Mouse (Mus musculus): ENCODE results near the gene Pla2g10. TPM values are rescaled to one million over a fixed set of nuclear protein-coding genes. Genes with fewer than 3 reads are reported as not detected.
"Not testable (repeated sequence)": the region's sequence is repeated elsewhere in the genome, so short reads cannot be mapped to it uniquely, and the experiment has no call there.

The Pla2g10 gene
- polyA plus RNA-seq (2015; fragmentation: Nextera tagmentation; extraction: Ambion mirVana): 0.56 and 1.1 TPM in 2 replicates

DNA sequence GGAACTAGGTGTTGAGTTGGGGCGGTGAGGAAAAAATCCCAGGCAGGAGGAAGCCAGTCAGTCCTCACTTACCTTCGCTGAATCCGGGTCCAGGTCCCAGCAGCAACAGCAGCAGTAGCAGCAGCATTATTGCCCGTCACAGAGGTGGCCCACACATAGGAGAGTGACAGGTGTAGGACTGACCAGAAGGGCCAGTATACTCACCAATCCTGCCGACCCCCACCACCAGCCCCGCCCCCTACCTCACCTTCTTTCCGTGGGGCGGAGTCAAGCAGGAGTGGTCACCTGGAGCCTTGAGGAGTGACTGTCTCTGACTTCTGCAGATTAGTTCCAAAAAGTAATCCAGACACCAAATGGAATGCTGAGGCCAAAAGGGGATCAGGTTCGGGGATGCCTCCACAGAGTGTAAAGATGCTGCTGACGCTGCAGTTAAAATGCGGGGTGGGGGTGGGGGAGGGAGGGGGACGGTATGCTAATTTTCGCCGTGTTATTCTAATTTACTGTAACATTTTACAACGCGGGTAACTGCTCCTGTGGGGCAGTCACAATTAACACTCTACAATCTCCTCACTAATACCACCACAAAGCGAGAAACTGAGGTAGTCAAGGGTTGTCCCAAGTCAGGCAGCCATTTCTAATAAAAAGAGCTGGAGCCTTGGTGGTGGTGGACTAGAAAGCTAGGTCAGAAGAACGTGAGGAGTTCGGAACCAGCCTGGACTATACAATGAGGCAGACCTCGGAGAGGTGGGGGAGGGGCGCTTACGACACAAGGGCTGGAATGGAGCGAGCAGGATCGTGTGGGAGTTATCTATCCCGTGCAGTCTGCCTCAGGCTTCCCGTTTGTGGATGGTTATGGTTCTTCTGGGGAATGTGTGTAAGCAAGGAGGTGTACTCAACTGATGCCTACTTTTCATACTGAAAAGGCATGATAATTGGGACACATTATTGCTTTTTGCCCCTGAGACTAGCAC, at the start of gene Pla2g10:
Gene Pla2g10 (minus strand): TSS at position 699 of the 971 bp plus-strand sequence.
- Histone ChIP-seq H3K4me1 (replicated peaks) (peaks cover 5% of the 10 kb centered on the region), H3K36me3 (no peaks in the 10 kb centered on the region), H3K4me3 (peak within 1 kb of the TSS; percentile 3; the same call in 1 of the 2 replicates), H3K27ac (no peak within 1 kb of the TSS), H3K9me3 (no peaks in the 10 kb centered on the region), H3K4me2 (peak within 1 kb of the TSS; percentile 33), H3K9ac (no peak within 1 kb of the TSS; the same call in 1 of the 2 replicates), H3K27me3 (peaks cover 8% of the 10 kb centered on the region)
- 15% methylated on average over 26 of the region's 26 CpGs for WGBS
- no peak for ATAC-seq (ENCODE audit: low FRiP score)

DNA sequence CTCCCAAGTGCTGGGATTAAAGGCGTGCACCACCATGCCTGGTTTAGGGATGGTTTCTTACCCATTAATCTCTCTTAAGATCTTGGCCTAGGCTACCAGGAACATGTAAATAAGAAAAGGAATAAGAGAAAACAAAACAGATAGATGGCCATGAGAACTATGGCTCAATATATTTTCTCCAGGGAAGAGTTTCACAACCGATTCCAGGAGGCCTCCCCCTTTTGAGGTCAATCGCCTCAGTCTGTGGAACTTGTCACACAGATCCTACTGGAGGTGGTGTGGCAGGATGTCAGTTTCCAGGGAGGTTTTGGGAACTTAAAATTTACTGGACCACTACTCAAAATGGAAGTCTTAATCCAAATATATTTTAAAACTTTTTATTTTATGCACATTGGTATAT, 43.9 kb upstream of the Pla2g10 start:
- H3K4me3 ChIP-seq; H3K4me1 ChIP-seq (replicated peaks); H3K9me3 ChIP-seq; H3K27ac ChIP-seq; H3K36me3 ChIP-seq; ATAC-seq (ENCODE audit: low FRiP score); H3K27me3 ChIP-seq; H3K4me2 ChIP-seq; H3K9ac ChIP-seq: not testable (repeated sequence)
- 91% methylated on average over 3 of the region's 3 CpGs for WGBS

GRCm38 (mm10) chr16:13774011-13774410, 43.2 kb upstream of the Pla2g10 start:
- H3K4me3 ChIP-seq; H3K4me1 ChIP-seq (replicated peaks); H3K36me3 ChIP-seq; H3K9me3 ChIP-seq; H3K27me3 ChIP-seq; ATAC-seq (ENCODE audit: low FRiP score); H3K4me2 ChIP-seq; H3K27ac ChIP-seq; H3K9ac ChIP-seq: not testable (repeated sequence)
- 92% methylated on average over 2 of the region's 2 CpGs for WGBS

GRCm38 (mm10) chr16:13772051-13772450, 41.3 kb upstream of the Pla2g10 start:
- H3K9ac ChIP-seq; H3K27me3 ChIP-seq; H3K4me3 ChIP-seq; ATAC-seq (ENCODE audit: low FRiP score); H3K4me1 ChIP-seq (replicated peaks); H3K4me2 ChIP-seq; H3K9me3 ChIP-seq; H3K36me3 ChIP-seq; H3K27ac ChIP-seq: not testable (repeated sequence)
- WGBS: 88% methylated on average over 5 of the region's 5 CpGs

GRCm38 (mm10) chr16:13771603-13772002, 40.8 kb upstream of the Pla2g10 start:
- not testable (repeated sequence) for H3K9me3 ChIP-seq; H3K27me3 ChIP-seq; H3K36me3 ChIP-seq; ATAC-seq (ENCODE audit: low FRiP score); H3K27ac ChIP-seq; H3K4me3 ChIP-seq; H3K4me2 ChIP-seq; H3K9ac ChIP-seq; H3K4me1 ChIP-seq (replicated peaks)
- 67% methylated on average over 4 of the region's 4 CpGs for WGBS

GRCm38 (mm10) chr16:13766367-13766766, 35.6 kb upstream of the Pla2g10 start:
- no peaks in the 10 kb centered on the region for H3K36me3 ChIP-seq
- H3K4me1 ChIP-seq (replicated peaks): no peaks in the 10 kb centered on the region
- no peaks in the 10 kb centered on the region for H3K27me3 ChIP-seq
- no peaks in the 10 kb centered on the region for H3K9me3 ChIP-seq
- H3K27ac ChIP-seq: no peak overlapping the region
- H3K9ac ChIP-seq: no peak overlapping the region
- no peak for ATAC-seq (ENCODE audit: low FRiP score)
- H3K4me2 ChIP-seq: no peak overlapping the region
- no peak overlapping the region for H3K4me3 ChIP-seq

DNA sequence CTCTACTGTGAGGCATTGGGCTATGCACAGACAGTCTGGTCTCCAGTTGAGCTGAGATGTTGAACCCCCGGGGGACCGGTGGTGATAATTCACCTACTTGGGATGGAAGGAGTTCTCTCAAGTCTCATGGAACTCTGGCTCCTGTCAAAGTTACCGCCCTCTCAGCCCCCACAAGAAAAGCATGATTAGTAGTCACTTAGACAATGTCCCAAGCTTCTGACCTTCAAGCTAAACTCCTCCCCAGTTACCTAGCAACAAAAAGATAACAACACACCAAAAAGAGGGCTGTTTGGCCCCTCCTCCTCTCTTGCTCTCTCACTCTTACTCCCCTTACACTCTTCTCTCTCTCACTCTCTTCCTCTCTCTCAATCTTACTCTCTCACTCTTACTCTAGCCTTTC, 33.7 kb upstream of the Pla2g10 start:
- ATAC-seq (ENCODE audit: low FRiP score): no peak

DNA sequence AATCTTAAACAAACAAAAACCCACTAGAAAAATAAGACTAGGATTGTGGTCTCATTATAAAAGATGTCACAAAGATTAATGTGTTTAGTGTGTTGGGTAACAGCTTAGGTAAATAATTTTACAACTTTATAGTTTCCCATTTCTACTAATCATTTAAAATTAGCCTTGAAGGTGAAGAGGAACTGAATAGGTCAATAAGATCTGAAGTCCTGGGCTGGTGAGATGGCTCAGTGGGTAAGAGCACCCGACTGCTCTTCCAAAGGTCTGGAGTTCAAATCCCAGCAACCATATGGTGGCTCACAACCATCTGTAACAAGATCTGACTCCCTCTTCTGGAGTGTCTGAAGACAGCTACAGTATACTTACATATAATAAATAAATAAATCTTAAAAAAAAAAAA, 32.0 kb upstream of the Pla2g10 start:
- not testable (repeated sequence) for H3K4me2 ChIP-seq; H3K9me3 ChIP-seq; H3K27me3 ChIP-seq; H3K36me3 ChIP-seq; ATAC-seq (ENCODE audit: low FRiP score); H3K27ac ChIP-seq; H3K9ac ChIP-seq; H3K4me1 ChIP-seq (replicated peaks); H3K4me3 ChIP-seq
- 96% methylated on average over 1 of the region's 1 CpGs for WGBS

More for the DNA sequence above, 33.7 kb upstream of the Pla2g10 start:
- H3K9ac ChIP-seq: no peak overlapping the region
- H3K36me3 ChIP-seq: no peaks in the 10 kb centered on the region
- H3K4me3 ChIP-seq: no peak overlapping the region
- H3K4me2 ChIP-seq: no peak overlapping the region
- no peaks in the 10 kb centered on the region for H3K9me3 ChIP-seq
- no peak overlapping the region for H3K27ac ChIP-seq
- WGBS: 70% methylated on average over 3 of the region's 3 CpGs
- no peaks in the 10 kb centered on the region for H3K4me1 ChIP-seq (replicated peaks)
- H3K27me3 ChIP-seq: no peaks in the 10 kb centered on the region

GRCm38 (mm10) chr16:13757823-13758222, 27.0 kb upstream of the Pla2g10 start:
- no peak overlapping the region for H3K4me3 ChIP-seq
- no peaks in the 10 kb centered on the region for H3K36me3 ChIP-seq
- H3K9ac ChIP-seq: no peak overlapping the region
- H3K9me3 ChIP-seq: no peaks in the 10 kb centered on the region
- H3K4me2 ChIP-seq: no peak overlapping the region
- H3K27ac ChIP-seq: no peak overlapping the region
- WGBS: 100% methylated on average over 2 of the region's 2 CpGs
- no peak for ATAC-seq (ENCODE audit: low FRiP score)
- H3K27me3 ChIP-seq: no peaks in the 10 kb centered on the region
- peaks cover 23% of the 10 kb centered on the region for H3K4me1 ChIP-seq (replicated peaks)

DNA sequence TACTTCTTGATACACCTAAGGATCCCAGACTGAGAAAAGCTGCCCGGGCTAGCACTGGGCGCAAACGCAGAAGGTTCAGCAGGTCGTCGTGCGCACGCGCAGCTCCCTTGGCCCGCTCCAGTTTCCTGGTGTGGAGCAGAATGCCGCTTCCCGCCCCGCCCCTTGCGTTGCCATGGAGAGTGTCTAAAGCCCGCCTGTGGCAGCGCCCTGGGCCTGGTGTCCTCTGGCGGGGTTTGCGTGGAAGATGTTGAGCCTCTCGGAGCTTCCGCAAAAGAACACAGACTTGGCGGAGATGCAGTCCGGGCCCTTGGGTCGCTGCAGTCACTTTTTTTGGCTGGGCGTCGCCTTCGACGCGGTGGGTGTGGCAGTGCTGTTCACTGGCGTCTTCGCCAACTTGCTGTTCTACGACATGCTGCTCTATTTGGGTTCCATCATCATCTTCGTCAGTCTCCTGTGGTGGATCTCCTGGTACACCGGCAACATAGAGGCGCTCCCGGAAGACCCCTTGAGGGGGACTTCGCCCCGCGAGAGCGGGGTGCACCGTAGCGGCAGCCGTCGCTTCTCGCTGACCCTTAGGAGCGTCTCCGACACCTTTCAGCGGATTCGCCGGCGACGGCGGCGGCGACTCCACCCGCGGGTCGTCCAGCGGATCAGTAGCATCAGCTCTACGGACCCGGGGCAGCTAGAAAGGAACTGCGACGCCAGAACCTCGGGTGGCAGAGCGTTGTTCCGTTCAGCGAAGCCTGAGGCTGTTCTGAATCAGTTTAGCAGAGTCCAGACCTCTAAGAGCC, 23.8 kb upstream of the Pla2g10 start:
- Histone ChIP-seq H3K36me3 (no peaks in the 10 kb centered on the region), H3K4me3 (peak overlapping the region; percentile 67), H3K4me1 (replicated peaks) (peaks cover 23% of the 10 kb centered on the region), H3K9me3 (no peaks in the 10 kb centered on the region), H3K9ac (peak overlapping the region; percentile 77), H3K27ac (peak overlapping the region; percentile 40), H3K4me2 (peak overlapping the region; percentile 92), H3K27me3 (no peaks in the 10 kb centered on the region)
- under 1% methylated on average over 65 of the region's 65 CpGs for WGBS
- ATAC-seq (ENCODE audit: low FRiP score): peak; percentile 99

- no peak overlapping the region for H3K27ac ChIP-seq
- H3K4me2 ChIP-seq: peak overlapping the region; percentile 92
- H3K9me3 ChIP-seq: no peaks in the 10 kb centered on the region
- ATAC-seq (ENCODE audit: low FRiP score): peak; percentile 46; the same call in 1 of the 2 replicates
- H3K36me3 ChIP-seq: no peaks in the 10 kb centered on the region
- H3K9ac ChIP-seq: 0 out of 2 replicates have a peak overlapping the region, but pooled peaks have one; percentile 77
- H3K27me3 ChIP-seq: 0 out of 2 replicates have a peak, but pooled peaks cover under 1% of the 10 kb centered on the region
- H3K4me3 ChIP-seq: peak overlapping the region; percentile 67
- 71% methylated on average over 8 of the region's 8 CpGs for WGBS
- peaks cover 20% of the 10 kb centered on the region for H3K4me1 ChIP-seq (replicated peaks)
These were observed 23.2 kb upstream of the Pla2g10 start for GRCm38 (mm10) chr16:13753986-13754385.

GRCm38 (mm10) chr16:13750626-13751025, 19.8 kb upstream of the Pla2g10 start:
- H3K4me3 ChIP-seq: no peak overlapping the region
- H3K9ac ChIP-seq: no peak overlapping the region
- no peaks in the 10 kb centered on the region for H3K9me3 ChIP-seq
- ATAC-seq (ENCODE audit: low FRiP score): no peak
- no peaks in the 10 kb centered on the region for H3K36me3 ChIP-seq
- no peak overlapping the region for H3K27ac ChIP-seq
- H3K27me3 ChIP-seq: peaks cover 8% of the 10 kb centered on the region; the same call in 1 of the 2 replicates
- no peak overlapping the region for H3K4me2 ChIP-seq
- 93% methylated on average over 13 of the region's 13 CpGs for WGBS
- peaks cover 5% of the 10 kb centered on the region for H3K4me1 ChIP-seq (replicated peaks)
